ENCODE assay signal across 9 mouse cellular contexts in genomic region chr19:47320331-47320668, GRCm38 (mm10).
DNase-seq lines count a peak whose midpoint lies in the region; ATAC-seq lines count a peak whose summit lies in the region.
"Had no signal": no experiment of that assay in that cellular context is flagged by ENCODE, and none has a peak within 500 bp of the region (broad histone marks: within the 10 kb centered on the region; RNA-seq: fewer than 3 reads in every experiment).

No protein-coding gene starts in this region.

- no peaks in the 10 kb centered on the region for H3K36me3 ChIP-seq in embryonic facial prominence, embryonic 13.5 days

- no peaks in the 10 kb centered on the region for H3K9me3 ChIP-seq in embryonic facial prominence, embryonic 13.5 days

- ATAC-seq in embryonic facial prominence, embryonic 13.5 days (ENCODE audit: insufficient number of reproducible peaks, insufficient read depth, low FRiP score, low TSS enrichment, low read depth): no peak; the same call in 1 of the 2 replicates

- peak overlapping the region; percentile 77; the same call in 1 of the 2 replicates for H3K27ac ChIP-seq in embryonic facial prominence, embryonic 13.5 days
- H3K27ac ChIP-seq: liver, embryonic 14.5 days had no signal

- H3K9ac ChIP-seq in embryonic facial prominence, embryonic 13.5 days: peak overlapping the region; percentile 62
- H3K9ac ChIP-seq: liver, embryonic 14.5 days had no signal

- WGBS in embryonic facial prominence, embryonic 13.5 days: 24% methylated on average over 8 of the region's 8 CpGs

- H3K4me1 ChIP-seq in embryonic facial prominence, embryonic 13.5 days: peaks cover 96% of the 10 kb centered on the region

- peak overlapping the region; percentile 17; the same call in 1 of the 2 replicates for H3K4me3 ChIP-seq in embryonic facial prominence, embryonic 13.5 days

- H3K27me3 ChIP-seq in embryonic facial prominence, embryonic 13.5 days: no peaks in the 10 kb centered on the region

- peak overlapping the region; percentile 30 for H3K4me2 ChIP-seq in embryonic facial prominence, embryonic 13.5 days

- peak; percentile 30 for DNase-seq in left cerebral cortex, postnatal 4 days
- DNase-seq in left cerebral cortex, postnatal 25 days (ENCODE audit: low spot score in 2 of 2): no peak
- peak; percentile 85 for DNase-seq in heart, postnatal 4 days
- peak; percentile 74 to 80 for DNase-seq in lung, adult 18-20 months
- DNase-seq in layer of hippocampus, postnatal 14 days (ENCODE audit: low spot score in 2 of 2): no peak
- no peak for DNase-seq in cerebellum, adult 9-11 months
- no peak for DNase-seq in left cerebral cortex, adult 11 months (ENCODE audit: low spot score)

- intact Hi-C loops in left cerebral cortex, postnatal 4 days (cut with DNase I): no loop called here
- intact Hi-C loops in left cerebral cortex, postnatal 25 days (cut with DNase I): no loop called here

Comparison
In these comparisons a context has a peak if more than half of its experiments do, and no peak if none do; other contexts are left out.
1. DNase-seq: peak in left cerebral cortex, postnatal 4 days (single experiment), heart, postnatal 4 days (single experiment) and lung, adult 18-20 months (2 of 2); none in left cerebral cortex, postnatal 25 days (0 of 2), layer of hippocampus, postnatal 14 days (0 of 2), cerebellum, adult 9-11 months (single experiment) and left cerebral cortex, adult 11 months (single experiment).